Mouse (Mus musculus): Measurements from ENCODE around the gene Eif4g1. TPM values are rescaled to one million over a fixed set of nuclear protein-coding genes. Genes with fewer than 3 reads are reported as not detected.
"Not testable (repeated sequence)": the region's sequence is repeated elsewhere in the genome, so short reads cannot be mapped to it uniquely, and the experiment has no call there.

Gene Eif4g1
- polyA plus RNA-seq (2016; fragmentation: Nextera tagmentation; extraction: Ambion mirVana) = 197 and 200 TPM in 2 replicates

GRCm38 (mm10) chr16:20668013-20668412, at the start of gene Eif4g1:
TSS of gene Eif4g1 (plus strand) at chr16:20668313.
- H3K9ac ChIP-seq; H3K4me1 ChIP-seq; H3K4me2 ChIP-seq (replicated peaks); H3K27me3 ChIP-seq; H3K27ac ChIP-seq; H3K4me3 ChIP-seq; H3K9me3 ChIP-seq (replicated peaks); ATAC-seq (ENCODE audit: low FRiP score): not testable (repeated sequence)
- H3K36me3 ChIP-seq = peaks cover 21% of the 10 kb centered on the region
- WGBS = 96% methylated on average over 2 of the region's 6 CpGs

- no peaks in the 10 kb centered on the region for H3K9me3 ChIP-seq (replicated peaks)
- peak overlapping the region; percentile 89 for H3K9ac ChIP-seq
- 2% methylated on average over 71 of the region's 83 CpGs for WGBS
- H3K4me1 ChIP-seq = peaks cover 25% of the 10 kb centered on the region
- H3K4me3 ChIP-seq = peak overlapping the region; percentile 82
- H3K4me2 ChIP-seq (replicated peaks) = peak overlapping the region; percentile 95
- ATAC-seq (ENCODE audit: low FRiP score) = peak; percentile 35
- H3K27ac ChIP-seq = peak overlapping the region; percentile 93
- H3K27me3 ChIP-seq = peaks cover 10% of the 10 kb centered on the region
- no peaks in the 10 kb centered on the region for H3K36me3 ChIP-seq
Observed at GRCm38 (mm10) chr16:20619541-20620398, 48.3 kb upstream of the Eif4g1 start.

- ATAC-seq (ENCODE audit: low FRiP score) = peak; percentile 24
- Histone ChIP-seq H3K4me2 (replicated peaks) (peak overlapping the region; percentile 95), H3K9ac (peak overlapping the region; percentile 89), H3K4me1 (peaks cover 25% of the 10 kb centered on the region), H3K27ac (peak overlapping the region; percentile 93), H3K4me3 (peak overlapping the region; percentile 82), H3K36me3 (no peaks in the 10 kb centered on the region), H3K9me3 (replicated peaks) (no peaks in the 10 kb centered on the region), H3K27me3 (peaks cover 10% of the 10 kb centered on the region)
- 1% methylated on average over 9 of the region's 9 CpGs for WGBS
Observed at GRCm38 (mm10) chr16:20620399-20620735, 47.7 kb upstream of the Eif4g1 start.

- no peaks in the 10 kb centered on the region for H3K36me3 ChIP-seq
- H3K27ac ChIP-seq = peak overlapping the region; percentile 93
- peaks cover 10% of the 10 kb centered on the region for H3K27me3 ChIP-seq
- no peaks in the 10 kb centered on the region for H3K9me3 ChIP-seq (replicated peaks)
- peak overlapping the region; percentile 82 for H3K4me3 ChIP-seq
- peaks cover 25% of the 10 kb centered on the region for H3K4me1 ChIP-seq
- peak overlapping the region; percentile 89 for H3K9ac ChIP-seq
- WGBS = under 1% methylated on average over 32 of the region's 32 CpGs
- peak; percentile 32 for ATAC-seq (ENCODE audit: low FRiP score)
- H3K4me2 ChIP-seq (replicated peaks) = peak overlapping the region; percentile 95
Observed at GRCm38 (mm10) chr16:20620751-20621190, 47.3 kb upstream of the Eif4g1 start.

- H3K9ac ChIP-seq = peak within 1 kb of the TSS; percentile 89
- ATAC-seq (ENCODE audit: low FRiP score) = peak; percentile 51
- H3K4me2 ChIP-seq (replicated peaks) = peak within 1 kb of the TSS; percentile 95
- peak within 1 kb of the TSS; percentile 93 for H3K27ac ChIP-seq
- H3K9me3 ChIP-seq (replicated peaks) = no peaks in the 10 kb centered on the region
- H3K36me3 ChIP-seq = no peaks in the 10 kb centered on the region
- peak within 1 kb of the TSS; percentile 82 for H3K4me3 ChIP-seq
- peaks cover 25% of the 10 kb centered on the region for H3K4me1 ChIP-seq
- 1% methylated on average over 74 of the region's 92 CpGs for WGBS
- peaks cover 11% of the 10 kb centered on the region for H3K27me3 ChIP-seq
Observed at GRCm38 (mm10) chr16:20621191-20621990, 46.7 kb upstream of the Eif4g1 start, which contains the start of gene Camk2n2. TSS of gene Camk2n2 (minus strand) at chr16:20621287.

GRCm38 (mm10) chr16:20621991-20622685, 46.0 kb upstream of the Eif4g1 start:
- WGBS = under 1% methylated on average over 36 of the region's 37 CpGs
- Histone ChIP-seq H3K4me2 (replicated peaks) (peak overlapping the region; percentile 95), H3K4me3 (peak overlapping the region; percentile 82), H3K27me3 (peaks cover 14% of the 10 kb centered on the region), H3K36me3 (no peaks in the 10 kb centered on the region), H3K4me1 (peaks cover 25% of the 10 kb centered on the region), H3K27ac (peak overlapping the region; percentile 93), H3K9me3 (replicated peaks) (no peaks in the 10 kb centered on the region), H3K9ac (peak overlapping the region; percentile 89)
- ATAC-seq (ENCODE audit: low FRiP score) = peak; percentile 47

- Histone ChIP-seq H3K4me1 (peaks cover 25% of the 10 kb centered on the region), H3K27me3 (peaks cover 14% of the 10 kb centered on the region), H3K4me2 (replicated peaks) (0 out of 2 replicates have a peak overlapping the region, but pooled peaks have one; percentile 95), H3K9ac (no peak overlapping the region), H3K9me3 (replicated peaks) (no peaks in the 10 kb centered on the region), H3K27ac (no peak overlapping the region), H3K4me3 (no peak overlapping the region), H3K36me3 (no peaks in the 10 kb centered on the region)
- WGBS = 60% methylated on average over 2 of the region's 2 CpGs
- no peak for ATAC-seq (ENCODE audit: low FRiP score)
Observed at GRCm38 (mm10) chr16:20623211-20623610, 44.9 kb upstream of the Eif4g1 start.

- peaks cover 3% of the 10 kb centered on the region; the same call in 1 of the 2 replicates for H3K36me3 ChIP-seq
- peaks cover 17% of the 10 kb centered on the region for H3K4me1 ChIP-seq
- H3K27me3 ChIP-seq = peaks cover 9% of the 10 kb centered on the region; the same call in 1 of the 2 replicates
- H3K9ac ChIP-seq = no peak overlapping the region
- no peak overlapping the region for H3K4me3 ChIP-seq
- H3K4me2 ChIP-seq (replicated peaks) = peak overlapping the region; percentile 97; the same call in 1 of the 2 replicates
- no peak for ATAC-seq (ENCODE audit: low FRiP score)
- no peak overlapping the region for H3K27ac ChIP-seq
- 59% methylated on average over 11 of the region's 11 CpGs for WGBS
- H3K9me3 ChIP-seq (replicated peaks) = no peaks in the 10 kb centered on the region
Observed at GRCm38 (mm10) chr16:20628871-20629391, 39.2 kb upstream of the Eif4g1 start.

- peak within 1 kb of the TSS; percentile 78 for H3K9ac ChIP-seq
- WGBS = 7% methylated on average over 54 of the region's 54 CpGs
- peak; percentile 74 for ATAC-seq (ENCODE audit: low FRiP score)
- H3K4me3 ChIP-seq = peak within 1 kb of the TSS; percentile 59
- peaks cover 17% of the 10 kb centered on the region for H3K4me1 ChIP-seq
- H3K36me3 ChIP-seq = peaks cover 3% of the 10 kb centered on the region; the same call in 1 of the 2 replicates
- peaks cover 9% of the 10 kb centered on the region; the same call in 1 of the 2 replicates for H3K27me3 ChIP-seq
- no peaks in the 10 kb centered on the region for H3K9me3 ChIP-seq (replicated peaks)
- H3K4me2 ChIP-seq (replicated peaks) = peak within 1 kb of the TSS; percentile 97
- H3K27ac ChIP-seq = no peak within 1 kb of the TSS
Observed at GRCm38 (mm10) chr16:20629731-20630634, 38.1 kb upstream of the Eif4g1 start, which contains the start of gene Ece2. TSS of gene Ece2 (plus strand) at chr16:20629828.

- no peak overlapping the region for H3K4me2 ChIP-seq (replicated peaks)
- no peaks in the 10 kb centered on the region for H3K9me3 ChIP-seq (replicated peaks)
- H3K9ac ChIP-seq = no peak overlapping the region
- H3K4me3 ChIP-seq = no peak overlapping the region
- peaks cover 3% of the 10 kb centered on the region; the same call in 1 of the 2 replicates for H3K36me3 ChIP-seq
- H3K4me1 ChIP-seq = no peaks in the 10 kb centered on the region
- ATAC-seq (ENCODE audit: low FRiP score) = no peak
- 80% methylated on average over 8 of the region's 8 CpGs for WGBS
- no peaks in the 10 kb centered on the region for H3K27me3 ChIP-seq
- no peak overlapping the region for H3K27ac ChIP-seq
Observed at GRCm38 (mm10) chr16:20637410-20637809, 30.7 kb upstream of the Eif4g1 start.

GRCm38 (mm10) chr16:20638367-20638766, 29.7 kb upstream of the Eif4g1 start:
- Histone ChIP-seq H3K9me3 (replicated peaks) (no peaks in the 10 kb centered on the region), H3K4me3 (no peak overlapping the region), H3K4me1 (no peaks in the 10 kb centered on the region), H3K4me2 (replicated peaks) (no peak overlapping the region), H3K27ac (no peak overlapping the region), H3K36me3 (no peaks in the 10 kb centered on the region), H3K9ac (no peak overlapping the region), H3K27me3 (no peaks in the 10 kb centered on the region)
- WGBS = 79% methylated on average over 8 of the region's 8 CpGs
- ATAC-seq (ENCODE audit: low FRiP score) = no peak
